Mouse (Mus musculus) thymus, postnatal 10 days (tissue): ENCODE data around the gene Pmfbp1.
A peak's percentile ranks its signal among the peaks of the same experiment; 100 is the strongest.

ENCODE experiments used
- DNase-seq, 2 experiments: peaks; one replicate each; pipeline ENCODE4 v3.0.0; 2021; ENCODE audit warnings: low spot score in 2 of 2

Gene Pmfbp1

GRCm38 (mm10) chr8:109499009-109499717 lies 5.3 kb downstream of the Pmfbp1 start:
- no peak for DNase-seq

GRCm38 (mm10) chr8:109503566-109503965 lies 9.7 kb downstream of the Pmfbp1 start:
- no peak for DNase-seq

DNA sequence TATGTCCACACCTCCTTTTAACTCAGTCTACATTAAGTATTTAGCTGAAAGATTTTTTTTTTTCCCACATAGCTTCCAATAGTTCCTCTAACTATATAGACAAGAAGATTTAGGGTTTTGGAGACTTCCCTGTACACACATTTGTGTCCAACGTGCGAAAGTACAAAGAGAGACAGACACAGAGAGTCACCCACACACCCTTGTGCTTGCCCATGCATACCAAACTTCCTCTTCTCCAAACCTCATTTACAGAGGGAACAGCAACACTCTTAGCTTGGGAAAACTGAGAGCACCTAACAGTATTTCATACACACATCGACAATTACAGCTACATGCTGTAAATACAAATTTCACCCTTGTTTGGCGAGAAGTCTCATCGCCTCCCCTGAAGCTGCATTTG lies 11.7 kb downstream of the Pmfbp1 start:
- DNase-seq: no peak

DNA sequence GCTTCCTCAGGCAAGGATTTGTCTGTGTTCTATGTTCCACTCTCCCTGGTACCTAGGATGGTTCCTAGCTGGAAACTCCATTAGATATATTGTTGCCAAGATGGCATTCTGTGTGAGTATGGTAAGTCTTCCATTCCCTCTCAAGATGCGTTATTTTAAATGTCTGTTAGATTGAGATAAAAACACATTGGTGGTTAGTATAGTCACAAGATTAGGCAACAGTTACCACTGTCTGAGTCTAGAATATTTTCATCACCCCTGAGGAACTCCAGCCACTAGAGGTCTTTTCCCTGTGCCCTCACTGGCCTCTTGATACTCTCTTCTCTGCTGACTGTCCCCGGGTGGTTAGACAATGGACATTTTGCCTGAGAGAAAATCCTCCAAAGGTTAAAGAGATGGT lies 30.2 kb downstream of the Pmfbp1 start:
- no peak for DNase-seq

- peak in 1 of 2 experiments; percentile 53 for DNase-seq
Measured at GRCm38 (mm10) chr8:109535140-109535990, 41.5 kb downstream of the Pmfbp1 start.

- peak; percentile 16 to 77 for DNase-seq
Measured at GRCm38 (mm10) chr8:109536703-109537102, 42.9 kb downstream of the Pmfbp1 start.

GRCm38 (mm10) chr8:109542165-109542564 lies 48.3 kb downstream of the Pmfbp1 start:
- no peak for DNase-seq

DNA sequence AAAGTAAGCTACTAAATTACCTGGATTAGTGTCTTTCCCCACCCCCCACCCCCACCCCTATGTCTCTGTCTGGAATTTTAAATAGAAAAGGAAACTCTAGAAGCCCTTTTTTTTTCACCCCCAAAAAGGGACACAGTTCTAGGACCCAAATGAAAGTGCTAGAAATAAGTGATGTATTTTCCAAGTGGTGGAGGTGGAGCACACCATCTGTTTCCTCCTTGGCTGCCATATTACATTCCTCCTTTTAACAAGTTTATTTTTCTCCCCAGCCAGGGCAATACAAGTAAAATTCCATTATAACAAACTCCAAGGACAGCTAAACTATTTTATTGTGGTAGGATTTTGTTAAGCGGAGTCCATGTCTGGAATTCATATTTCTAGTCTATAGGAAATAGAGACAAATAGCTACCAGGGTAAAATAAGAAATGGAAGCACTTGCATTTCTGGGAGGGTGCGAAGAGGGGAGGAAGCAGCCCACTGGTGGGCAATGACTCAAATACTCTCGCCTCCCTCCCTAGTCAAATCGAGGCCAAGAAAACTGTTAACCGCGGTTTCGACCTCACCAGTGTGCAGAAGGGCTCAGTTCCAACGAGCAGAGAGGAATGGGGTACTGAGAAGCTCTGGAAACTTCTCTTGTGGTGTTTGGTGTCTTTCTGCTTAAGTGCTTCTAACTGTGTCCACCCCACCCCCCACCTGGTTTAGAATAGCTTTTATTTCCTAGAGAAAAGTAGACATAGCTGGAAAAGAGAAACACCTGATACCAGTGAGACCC lies 49.1 kb downstream of the Pmfbp1 start:
- no peak for DNase-seq

GRCm38 (mm10) chr8:109544049-109544448 lies 50.2 kb downstream of the Pmfbp1 start:
- no peak for DNase-seq

DNA sequence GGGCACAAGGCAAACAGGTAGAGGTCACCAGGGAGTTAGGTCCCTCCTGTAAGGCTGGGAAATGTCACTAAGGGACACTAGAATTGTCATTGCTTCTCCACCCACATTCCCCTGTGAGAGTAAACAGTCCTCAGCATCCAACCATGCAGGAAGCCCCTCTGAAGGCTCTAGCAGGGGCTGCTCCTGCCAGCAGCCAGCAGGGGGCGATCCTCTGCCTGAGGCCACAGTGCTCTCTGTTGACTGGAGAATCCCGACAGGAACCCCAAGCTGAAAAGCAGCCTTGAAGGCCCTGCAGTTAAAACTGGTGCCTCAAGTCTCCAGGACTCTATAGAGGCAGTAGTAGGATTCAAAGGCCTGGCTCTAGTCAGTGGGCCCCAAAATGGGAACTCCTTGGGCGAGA lies 57.8 kb downstream of the Pmfbp1 start:
- DNase-seq: peak in 1 of 2 experiments; percentile 38

DNA sequence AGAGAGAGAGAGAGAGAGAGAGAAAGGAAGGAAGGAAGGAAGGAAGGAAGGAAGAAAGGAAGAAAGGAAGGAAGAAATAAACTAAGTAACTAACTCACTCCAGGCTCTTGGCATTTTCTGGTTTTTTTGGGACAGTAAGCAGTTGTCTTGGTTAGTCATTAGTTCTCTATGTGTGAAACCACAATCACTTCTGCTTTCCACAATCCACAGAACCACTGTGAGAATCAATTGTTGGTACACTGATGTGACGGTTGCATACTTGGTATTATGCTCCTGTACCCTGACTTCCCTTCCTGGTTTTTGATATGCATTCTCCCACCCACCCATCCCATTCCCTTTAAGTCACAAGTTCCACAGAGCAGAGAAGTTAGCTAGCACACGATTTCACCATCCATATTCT lies 70.1 kb downstream of the Pmfbp1 start:
- no peak for DNase-seq

GRCm38 (mm10) chr8:109564766-109565165 lies 70.9 kb downstream of the Pmfbp1 start:
- DNase-seq: no peak

DNA sequence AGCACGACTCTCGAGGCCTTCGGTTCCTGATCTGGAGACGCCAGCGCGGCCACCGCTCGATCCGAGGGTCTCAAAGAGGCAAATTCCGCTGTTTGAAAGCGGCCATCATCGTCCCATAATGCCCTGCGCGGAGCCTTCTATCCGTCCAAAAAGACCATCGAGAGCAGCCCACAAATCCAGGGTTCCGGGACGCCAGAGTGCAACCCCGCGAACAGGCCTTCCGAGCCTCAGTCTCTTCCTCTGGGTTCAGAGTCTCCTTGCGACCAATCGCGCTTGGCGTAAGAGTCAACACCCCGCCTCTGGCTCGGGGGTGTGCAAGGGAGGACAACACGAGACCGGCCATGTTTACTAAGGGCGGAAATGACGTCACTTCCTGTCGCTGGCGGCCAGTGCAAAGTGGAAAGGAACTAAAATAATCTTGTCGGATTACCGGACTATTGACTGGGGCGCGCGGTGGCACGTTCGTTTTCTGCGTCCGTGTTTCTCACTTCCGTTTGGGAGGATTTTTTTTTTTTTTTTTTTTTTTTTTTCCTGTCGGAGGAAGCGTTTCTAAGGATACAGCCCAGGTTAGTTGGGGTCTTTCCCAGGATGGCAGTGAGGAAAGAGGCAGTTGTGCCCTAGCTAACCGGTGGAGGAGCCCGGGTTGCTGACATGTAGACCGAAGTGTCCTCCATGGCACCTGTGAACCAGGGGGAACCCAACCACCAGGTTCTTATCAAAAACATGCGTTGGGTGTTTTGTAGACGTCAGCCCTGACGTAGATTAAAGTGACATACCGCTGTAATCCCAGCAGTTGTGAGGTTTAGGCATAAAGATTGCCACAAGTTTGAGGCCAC lies 71.9 kb downstream of the Pmfbp1 start, which contains the start of the genes Dhx38 and Txnl4b:
Gene Dhx38, minus strand, starts transcription at position 364 of the 836 bp plus-strand sequence.
Gene Txnl4b, plus strand, starts transcription at position 395 of the 836 bp plus-strand sequence.
- DNase-seq: peak; percentile 97 to 98

GRCm38 (mm10) chr8:109571139-109571538 lies 77.3 kb downstream of the Pmfbp1 start:
- no peak for DNase-seq

- DNase-seq: no peak
Measured at GRCm38 (mm10) chr8:109576311-109576710, 82.5 kb downstream of the Pmfbp1 start.

- DNase-seq: no peak
Measured at GRCm38 (mm10) chr8:109578900-109579301, 85.1 kb downstream of the Pmfbp1 start, which contains the start of gene Hp. Hp (minus strand) TSS chr8:109579172.

GRCm38 (mm10) chr8:109584293-109584692 lies 90.5 kb downstream of the Pmfbp1 start:
- no peak for DNase-seq

DNA sequence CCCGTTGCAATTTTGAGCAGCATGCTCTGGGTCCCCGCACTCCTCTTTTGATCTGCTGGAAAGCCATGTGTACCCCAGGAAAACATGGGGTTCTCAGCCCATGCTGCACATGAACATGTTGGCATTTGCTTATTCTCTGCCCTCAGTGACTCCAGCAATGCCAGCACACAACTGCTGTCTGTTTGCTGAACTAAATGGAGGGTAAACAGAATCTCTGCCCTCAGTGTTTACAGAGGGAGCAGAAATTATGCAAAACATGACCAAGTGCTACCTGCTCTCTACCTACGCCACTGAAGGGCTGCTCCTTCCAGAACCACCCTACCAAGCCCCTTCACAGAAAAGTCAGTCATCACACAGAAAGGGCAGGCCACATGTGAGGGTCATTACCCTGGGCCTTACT lies 91.0 kb downstream of the Pmfbp1 start:
- DNase-seq: no peak

GRCm38 (mm10) chr8:109585652-109586051 lies 91.8 kb downstream of the Pmfbp1 start:
- no peak for DNase-seq

DNA sequence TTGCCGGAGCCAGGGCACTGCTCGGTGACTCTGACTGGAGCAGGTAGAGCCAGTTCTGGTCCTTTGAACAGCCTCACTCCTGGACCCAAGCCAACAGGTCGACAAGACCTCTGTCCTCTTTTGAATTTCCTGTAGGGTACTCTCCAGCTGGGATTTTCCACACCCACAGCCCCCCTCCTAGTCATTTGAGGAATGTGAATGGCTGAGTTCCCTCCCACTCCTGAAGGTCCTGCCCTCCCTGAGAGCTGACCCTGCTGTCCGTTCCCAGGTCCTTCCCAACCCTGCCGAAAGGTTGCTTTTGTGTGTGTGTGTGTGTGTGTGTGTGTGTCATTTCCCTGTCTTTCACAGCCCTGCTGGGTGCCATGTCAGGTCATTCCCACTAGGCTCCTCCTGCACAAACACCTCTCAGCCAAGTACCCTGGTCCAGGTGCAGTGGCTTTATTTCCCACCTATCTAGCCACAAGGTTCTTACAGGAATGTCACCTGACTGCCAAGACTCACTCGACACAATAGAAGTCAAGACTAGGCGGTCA lies 93.2 kb downstream of the Pmfbp1 start:
- DNase-seq: no peak

- no peak for DNase-seq
Measured at GRCm38 (mm10) chr8:109590901-109591300, 97.1 kb downstream of the Pmfbp1 start.
